Mouse (Mus musculus) CD8-positive naive resting alpha-beta T cell, adult 2 months (primary cell): Measurements from ENCODE around the gene Meis1.

Source experiments
- DNase-seq, 2 experiments: peaks; one replicate each; pipeline ENCODE4 v3.0.0; 2022; ENCODE audit warnings: low read depth in 2 of 2, low spot score in 2 of 2

Gene Meis1

GRCm38 (mm10) chr11:18953892-18954291 lies 64.9 kb downstream of the Meis1 start:
- DNase-seq = no peak

DNA sequence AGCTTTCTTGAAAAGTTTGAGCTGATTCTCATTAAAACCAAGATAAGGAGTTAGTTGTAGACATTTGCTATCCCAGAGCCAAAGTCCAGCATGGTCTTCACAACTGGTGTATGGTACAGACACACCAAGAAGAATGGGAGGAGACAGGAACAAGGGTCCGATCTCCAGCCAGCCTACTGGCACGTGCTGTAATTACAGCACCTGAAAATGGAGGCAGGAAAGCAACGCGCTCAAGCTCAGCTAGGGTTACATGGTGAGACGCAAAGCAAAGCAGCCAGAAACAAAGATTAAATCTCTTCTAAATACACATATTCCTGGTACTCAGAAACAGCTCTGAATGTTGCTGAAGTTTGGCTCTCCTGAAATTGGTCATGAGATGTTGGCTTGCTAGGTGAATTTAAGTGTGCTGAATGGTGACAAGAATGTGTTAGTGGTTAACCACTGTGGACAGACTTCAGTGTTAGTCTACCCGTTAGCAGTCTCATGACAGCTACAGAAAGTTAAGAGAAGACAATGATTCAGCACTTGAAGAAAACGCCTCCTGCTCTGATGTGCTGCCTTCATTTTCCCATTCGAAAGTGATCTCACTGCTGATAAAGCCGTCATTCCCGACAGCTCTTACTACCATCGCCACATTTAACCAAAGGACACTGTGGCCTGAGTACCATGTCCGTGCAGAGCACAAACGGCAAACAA lies 70.0 kb downstream of the Meis1 start:
- no peak for DNase-seq

- no peak for DNase-seq
Measured at GRCm38 (mm10) chr11:18947434-18947833, 71.4 kb downstream of the Meis1 start.

- DNase-seq = no peak
Measured at GRCm38 (mm10) chr11:18945778-18946177, 73.0 kb downstream of the Meis1 start.

DNA sequence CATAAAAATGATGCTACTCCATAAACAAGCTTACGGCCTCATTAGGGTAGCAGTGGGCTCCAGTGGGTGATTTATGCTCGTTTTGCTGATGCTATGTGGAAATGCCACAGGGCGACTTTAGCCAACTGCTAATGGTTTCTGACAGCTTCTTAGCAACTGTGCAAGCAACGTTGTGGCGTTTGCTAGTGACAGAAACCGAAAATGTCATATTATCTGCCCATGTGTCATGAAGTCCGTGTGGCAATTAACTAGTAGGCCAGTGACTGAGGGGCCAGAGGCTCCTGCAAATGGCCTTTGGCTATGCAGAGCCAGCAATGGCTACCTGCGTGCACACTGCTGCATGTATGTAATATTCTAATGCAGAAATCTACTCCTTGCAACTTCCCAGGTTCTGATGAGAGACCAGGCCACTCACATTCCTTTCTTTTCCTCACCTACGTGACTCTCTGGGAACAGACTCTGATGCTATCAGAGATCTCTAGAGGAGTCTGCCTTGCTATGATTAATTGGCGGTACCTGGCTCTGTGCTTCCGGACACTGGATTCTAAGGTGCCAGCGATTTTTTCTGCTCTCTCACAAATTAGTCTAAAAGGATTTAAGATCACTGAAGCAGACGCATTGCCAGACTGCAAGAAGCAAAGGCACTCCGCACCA lies 73.7 kb downstream of the Meis1 start:
- DNase-seq = no peak

DNA sequence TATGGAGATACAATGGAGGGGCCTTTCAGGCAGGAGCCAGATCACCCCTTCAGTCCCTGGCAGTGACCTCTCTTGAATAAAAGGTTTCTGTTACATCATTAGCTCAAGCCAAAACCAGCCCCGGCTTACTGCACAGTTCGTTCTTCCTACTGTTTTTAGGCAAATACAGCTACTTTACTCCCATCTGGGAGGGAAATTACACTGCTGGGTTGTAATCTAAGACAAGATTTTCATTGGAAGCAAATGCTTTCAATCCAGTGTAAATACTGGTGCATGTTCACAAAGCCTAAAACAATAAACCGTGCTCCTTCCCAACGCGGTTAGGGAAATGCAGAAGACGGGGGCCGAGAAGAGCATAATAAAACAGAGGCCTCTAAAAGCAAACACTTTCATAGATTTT lies 74.6 kb downstream of the Meis1 start:
- no peak for DNase-seq

- no peak for DNase-seq
Measured at GRCm38 (mm10) chr11:18942990-18943389, 75.8 kb downstream of the Meis1 start.

GRCm38 (mm10) chr11:18940916-18941315 lies 77.9 kb downstream of the Meis1 start:
- no peak for DNase-seq

GRCm38 (mm10) chr11:18934921-18935320 lies 83.9 kb downstream of the Meis1 start:
- no peak for DNase-seq

GRCm38 (mm10) chr11:18931001-18931874 lies 87.5 kb downstream of the Meis1 start:
- no peak for DNase-seq

DNA sequence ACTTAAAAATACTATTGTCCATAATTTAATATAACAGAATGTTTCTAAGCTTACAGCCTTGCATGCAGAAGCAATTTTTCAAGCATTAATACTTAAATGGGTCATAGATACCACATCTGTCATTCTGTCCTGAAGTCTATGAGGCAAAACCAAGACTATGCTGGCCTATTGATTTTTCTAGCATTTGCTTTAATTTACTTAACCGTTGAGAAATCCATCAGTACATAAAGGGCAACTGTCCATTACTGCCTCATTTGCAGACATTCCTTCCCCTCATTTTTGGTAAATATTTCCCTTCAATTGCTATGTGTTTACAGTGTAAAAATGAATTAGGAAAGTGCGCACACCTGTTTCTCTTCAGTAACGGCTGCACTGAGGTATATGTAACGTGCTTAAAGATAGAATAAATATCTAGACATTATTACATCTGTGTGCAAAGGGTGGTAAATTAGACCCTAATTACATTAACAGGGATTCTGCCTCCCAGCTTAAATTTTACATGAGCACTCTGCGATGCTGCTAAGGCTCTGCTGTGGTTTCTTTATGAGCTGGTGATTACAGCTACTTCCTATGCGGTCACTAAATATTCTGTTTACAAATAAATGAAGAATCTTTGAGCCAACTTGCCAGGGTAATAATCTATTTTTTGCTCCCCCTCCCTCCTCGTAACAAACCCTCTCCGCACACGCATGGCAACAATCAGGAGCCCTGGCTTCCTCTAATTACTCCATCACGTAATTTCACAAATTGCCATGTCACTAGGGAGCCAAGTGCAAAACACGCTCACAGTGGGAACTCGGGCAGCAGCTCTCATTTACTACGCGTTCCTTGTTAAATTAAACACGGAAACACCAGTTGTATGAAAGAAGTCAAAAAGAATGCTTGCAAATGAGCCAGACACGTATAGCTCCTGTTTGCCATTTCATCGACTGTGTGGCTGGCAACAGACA lies 88.7 kb downstream of the Meis1 start:
- no peak for DNase-seq

DNA sequence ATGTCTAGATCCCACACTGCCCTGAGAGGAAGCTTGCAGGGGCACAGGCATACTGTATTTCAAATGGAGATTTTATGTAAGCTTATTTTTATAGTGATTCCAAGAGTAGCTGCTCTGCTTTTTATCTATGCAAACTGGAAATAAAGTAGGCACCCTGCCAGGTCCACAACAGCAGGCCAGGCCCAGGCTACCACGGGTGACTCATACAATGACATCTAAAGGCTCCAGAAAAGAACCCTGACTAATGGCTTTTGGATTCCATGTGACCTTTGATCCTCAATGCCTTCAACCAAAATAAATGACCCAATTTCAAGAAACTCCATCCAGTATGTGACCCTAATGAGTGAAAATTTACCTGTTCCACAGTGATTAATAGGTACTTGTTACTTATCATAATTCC lies 91.4 kb downstream of the Meis1 start:
- DNase-seq = no peak

GRCm38 (mm10) chr11:18926798-18927197 lies 92.0 kb downstream of the Meis1 start:
- no peak for DNase-seq

DNA sequence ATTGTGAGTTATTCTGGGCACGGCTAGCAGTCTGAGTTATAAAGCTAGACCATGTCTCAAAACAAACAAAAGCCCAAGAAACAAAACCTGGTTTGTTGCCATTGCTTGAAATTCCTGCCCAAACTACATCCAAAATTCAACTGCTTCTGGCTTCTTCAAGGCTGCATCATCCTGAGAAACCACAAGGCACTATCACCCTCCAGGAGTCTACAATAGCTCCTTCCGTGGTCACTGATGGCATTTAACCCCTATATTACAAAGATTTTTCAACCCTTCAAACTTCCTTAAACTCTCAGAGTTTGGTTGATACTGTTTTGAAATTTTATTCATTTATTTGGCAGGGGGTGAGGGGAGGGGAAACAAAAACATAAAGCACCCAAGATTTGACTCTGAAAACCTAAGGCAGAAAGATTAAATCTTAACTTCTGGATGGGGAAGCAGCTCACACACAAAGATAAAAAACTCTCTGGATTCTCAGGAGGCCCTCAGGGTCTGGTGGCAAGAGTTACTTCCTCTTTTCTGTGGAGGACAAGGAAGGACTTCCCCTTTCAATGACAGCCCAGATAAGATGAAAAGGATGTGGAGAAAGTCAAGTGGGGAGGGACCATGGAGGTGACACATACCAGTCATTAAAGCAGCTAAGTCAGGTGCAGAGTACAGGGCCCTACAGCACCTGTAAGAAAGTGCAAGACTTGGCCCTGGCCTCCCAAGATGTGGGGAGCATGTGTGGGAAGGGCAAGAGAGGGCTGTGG lies 94.0 kb downstream of the Meis1 start:
- DNase-seq = no peak

- no peak for DNase-seq
Measured at GRCm38 (mm10) chr11:18923274-18923673, 95.5 kb downstream of the Meis1 start.

GRCm38 (mm10) chr11:18920651-18921050 lies 98.1 kb downstream of the Meis1 start:
- DNase-seq = no peak

DNA sequence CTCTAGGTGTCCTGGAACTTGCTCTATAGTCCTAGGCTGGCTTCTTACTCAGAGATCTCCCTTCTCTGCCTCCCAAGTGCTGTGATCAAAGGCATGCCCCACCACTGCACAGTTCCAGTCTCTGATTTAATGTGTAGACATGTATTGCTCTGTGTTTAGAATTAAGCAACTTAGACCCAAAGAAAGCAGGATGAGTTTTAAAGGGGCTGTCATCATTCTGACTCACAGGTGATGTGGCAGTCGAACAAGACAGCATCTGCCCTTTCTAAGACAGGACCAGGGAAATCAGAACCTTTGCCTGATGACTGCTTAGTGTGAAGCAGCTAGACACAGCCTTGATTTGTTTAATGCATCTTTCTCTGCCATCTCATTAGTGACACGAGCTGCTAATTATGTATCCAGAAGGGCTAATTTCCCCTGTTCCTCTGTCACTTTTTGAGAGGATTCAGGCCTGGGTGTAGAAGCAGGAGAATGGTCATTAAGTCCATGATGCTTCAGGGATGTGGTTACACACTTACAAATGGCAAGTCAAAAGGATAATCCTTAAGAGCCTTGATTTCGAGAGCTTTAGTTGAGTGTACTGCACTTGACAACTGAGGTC lies 99.5 kb downstream of the Meis1 start:
- DNase-seq = no peak

DNA sequence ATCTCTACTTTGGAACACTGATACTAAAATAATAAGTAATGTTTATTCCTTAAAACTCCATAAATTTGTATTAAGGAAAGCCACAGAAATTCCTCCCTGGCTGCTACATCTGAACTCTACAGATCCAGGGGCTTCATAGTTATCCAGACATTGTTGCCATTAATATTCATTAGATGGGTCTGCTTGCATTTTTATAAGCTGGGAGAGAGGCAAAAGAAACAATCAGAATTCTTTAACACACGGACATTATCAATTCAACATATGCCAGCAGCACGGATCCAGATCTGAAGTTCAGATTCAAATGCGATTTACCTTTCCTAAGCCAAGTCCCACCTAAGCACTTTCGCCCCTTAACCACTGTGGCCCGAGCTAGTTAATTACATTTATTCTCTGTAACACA lies 100.9 kb downstream of the Meis1 start:
- no peak for DNase-seq

DNA sequence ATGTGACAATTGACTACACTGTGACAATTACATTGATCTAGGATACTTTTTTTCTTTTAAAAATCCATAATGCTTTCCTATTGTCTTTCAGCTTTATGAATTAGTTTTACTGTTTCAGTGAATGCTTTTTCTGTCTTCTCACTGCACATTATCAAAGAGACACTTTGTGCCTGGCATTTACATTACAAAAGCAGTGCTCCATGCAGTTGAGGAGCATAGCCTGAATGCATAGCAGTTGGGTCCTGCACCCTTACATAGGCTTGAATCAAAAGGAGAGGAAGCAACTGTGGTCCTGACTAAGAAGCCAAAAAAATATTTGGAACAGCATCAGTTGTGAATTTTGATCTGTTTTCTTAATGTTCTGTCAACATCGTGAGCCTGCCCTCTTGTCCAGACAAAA lies 105.5 kb downstream of the Meis1 start:
- DNase-seq = no peak
